Mouse (Mus musculus): ENCODE measurements around the gene Prmt1. TPM values are rescaled to one million over a fixed set of nuclear protein-coding genes. Genes with fewer than 3 reads are reported as not detected.

Gene Prmt1
- polyA plus RNA-seq, 1 experiment from 2014 or later = 258 TPM

DNA sequence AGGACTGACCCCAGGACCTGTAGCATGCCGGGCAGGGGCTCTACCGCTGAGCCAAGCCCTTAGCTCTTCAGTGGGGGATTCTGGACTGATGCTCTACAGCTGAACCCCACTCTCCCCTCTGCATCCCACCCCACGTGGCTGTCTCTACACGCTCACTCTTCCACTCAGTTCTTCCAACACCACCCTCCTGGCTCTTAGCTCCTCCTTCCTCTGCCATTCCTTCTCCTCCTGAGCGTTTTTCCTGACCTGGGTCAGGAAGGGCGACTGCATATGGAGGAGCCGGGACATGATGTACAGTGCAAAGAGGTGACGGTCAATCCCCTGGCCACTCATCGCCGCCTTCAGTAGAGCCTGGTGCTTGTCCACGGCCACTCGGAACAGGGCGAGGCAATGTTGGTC lies 25.9 kb downstream of the Prmt1 start:
- Histone ChIP-seq H3K36me3 (ENCODE audit: control insufficient read depth, insufficient read depth, low read length) (peaks cover 19% of the 10 kb centered on the region), H3K9me3 (ENCODE audit: control insufficient read depth, low read length) (no peaks in the 10 kb centered on the region), H3K4me1 (ENCODE audit: control insufficient read depth, insufficient read depth, low read length) (no peaks in the 10 kb centered on the region), H3K27me3 (ENCODE audit: control insufficient read depth, insufficient read depth, low read length) (no peaks in the 10 kb centered on the region), H3K9ac (ENCODE audit: low read depth, low read length) (no peak overlapping the region), H3K27ac (ENCODE audit: low read depth, low read length) (no peak overlapping the region), H3K4me3 (ENCODE audit: low read length) (no peak overlapping the region), H3K4me2 (replicated peaks; ENCODE audit: low read depth, low read length) (no peak overlapping the region)
- ATAC-seq (ENCODE audit: low FRiP score, low TSS enrichment) = no peak
- WGBS = 81% methylated on average over 13 of the region's 13 CpGs

DNA sequence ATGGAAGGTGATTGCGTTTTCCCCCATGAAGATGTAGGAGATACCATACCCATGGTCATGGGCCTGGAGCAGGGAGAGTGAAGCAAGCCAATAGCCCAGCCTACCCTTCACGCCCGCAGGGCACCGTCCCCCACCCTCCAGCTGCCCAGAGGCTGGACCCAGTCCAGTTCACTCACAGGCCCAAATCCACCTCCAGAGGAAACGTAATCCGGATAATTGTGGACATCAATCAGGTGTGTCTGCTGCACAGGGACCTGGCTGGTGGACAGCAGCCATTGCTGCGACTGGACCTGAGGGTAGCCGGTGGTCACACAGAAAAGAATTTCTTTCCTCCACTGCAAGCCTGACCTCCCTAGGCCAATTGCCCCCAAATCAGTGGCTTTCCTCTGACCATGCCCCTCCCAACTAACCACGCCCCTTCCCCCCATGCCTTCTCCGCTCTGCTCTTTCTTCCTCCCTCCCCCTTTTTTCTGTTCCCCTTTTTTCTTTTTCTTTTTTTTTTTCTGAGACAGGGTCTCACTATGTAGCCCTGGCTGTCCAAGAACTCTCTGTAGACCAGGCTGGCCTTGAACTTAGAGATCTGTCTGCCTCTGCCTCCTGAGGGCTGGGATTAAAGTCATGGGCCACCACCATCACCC lies 26.4 kb downstream of the Prmt1 start:
- no peaks in the 10 kb centered on the region for H3K9me3 ChIP-seq (ENCODE audit: control insufficient read depth, low read length)
- 77% methylated on average over 10 of the region's 10 CpGs for WGBS
- ATAC-seq (ENCODE audit: low FRiP score, low TSS enrichment) = no peak
- H3K4me3 ChIP-seq (ENCODE audit: low read length) = no peak overlapping the region
- no peak overlapping the region for H3K27ac ChIP-seq (ENCODE audit: low read depth, low read length)
- no peak overlapping the region for H3K4me2 ChIP-seq (replicated peaks; ENCODE audit: low read depth, low read length)
- H3K36me3 ChIP-seq (ENCODE audit: control insufficient read depth, insufficient read depth, low read length) = peaks cover 15% of the 10 kb centered on the region; the same call in 1 of the 2 replicates
- H3K9ac ChIP-seq (ENCODE audit: low read depth, low read length) = no peak overlapping the region
- H3K4me1 ChIP-seq (ENCODE audit: control insufficient read depth, insufficient read depth, low read length) = no peaks in the 10 kb centered on the region
- no peaks in the 10 kb centered on the region for H3K27me3 ChIP-seq (ENCODE audit: control insufficient read depth, insufficient read depth, low read length)

DNA sequence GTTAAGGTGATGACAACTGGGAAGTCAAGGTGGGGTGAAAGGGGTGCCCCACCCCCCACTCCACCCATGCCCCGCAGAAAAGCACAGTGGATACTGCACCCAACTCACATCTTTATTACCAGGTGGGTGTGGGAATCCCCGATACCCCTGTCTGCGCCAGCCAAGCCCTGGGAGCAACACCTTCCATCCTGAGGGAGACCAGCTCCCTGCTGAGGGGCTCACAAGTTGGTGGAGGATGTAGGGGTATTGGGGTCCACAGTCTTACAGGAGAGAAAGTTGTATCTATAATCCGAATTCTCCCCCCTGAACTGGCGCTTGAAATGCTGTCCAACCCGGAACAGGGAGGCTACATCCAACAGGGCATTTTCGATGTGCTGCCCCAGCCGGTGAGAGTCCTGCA lies 27.1 kb downstream of the Prmt1 start:
- Histone ChIP-seq H3K9me3 (ENCODE audit: control insufficient read depth, low read length) (no peaks in the 10 kb centered on the region), H3K4me1 (ENCODE audit: control insufficient read depth, insufficient read depth, low read length) (no peaks in the 10 kb centered on the region), H3K4me2 (replicated peaks; ENCODE audit: low read depth, low read length) (no peak overlapping the region), H3K27me3 (ENCODE audit: control insufficient read depth, insufficient read depth, low read length) (no peaks in the 10 kb centered on the region), H3K4me3 (ENCODE audit: low read length) (no peak overlapping the region), H3K27ac (ENCODE audit: low read depth, low read length) (no peak overlapping the region), H3K36me3 (ENCODE audit: control insufficient read depth, insufficient read depth, low read length) (peaks cover 15% of the 10 kb centered on the region; the same call in 1 of the 2 replicates), H3K9ac (ENCODE audit: low read depth, low read length) (no peak overlapping the region)
- 90% methylated on average over 8 of the region's 8 CpGs for WGBS
- no peak for ATAC-seq (ENCODE audit: low FRiP score, low TSS enrichment)

DNA sequence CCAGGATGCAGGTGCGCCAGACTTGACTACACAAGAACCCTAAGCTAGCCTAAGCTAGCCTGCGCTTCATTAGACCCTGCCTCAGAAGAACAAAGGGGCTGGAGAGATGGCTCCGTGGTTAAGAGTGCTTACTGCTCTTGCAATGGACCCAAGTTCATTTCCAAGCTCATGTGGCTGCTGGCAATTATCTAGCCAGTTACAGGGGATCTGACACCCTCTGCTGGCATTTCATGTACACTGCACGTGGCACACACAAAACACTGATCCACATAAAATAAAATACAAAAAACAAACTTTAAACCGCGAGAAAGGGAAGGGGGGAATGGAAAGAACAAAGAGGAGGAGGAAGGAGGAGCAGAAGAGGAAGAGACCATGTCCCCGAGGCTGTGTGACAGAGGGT lies 28.2 kb downstream of the Prmt1 start:
- H3K9ac ChIP-seq (ENCODE audit: low read depth, low read length) = no peak overlapping the region
- H3K36me3 ChIP-seq (ENCODE audit: control insufficient read depth, insufficient read depth, low read length) = peaks cover 11% of the 10 kb centered on the region; the same call in 1 of the 2 replicates
- H3K4me2 ChIP-seq (replicated peaks; ENCODE audit: low read depth, low read length) = no peak overlapping the region
- H3K27me3 ChIP-seq (ENCODE audit: control insufficient read depth, insufficient read depth, low read length) = no peaks in the 10 kb centered on the region
- H3K9me3 ChIP-seq (ENCODE audit: control insufficient read depth, low read length) = no peaks in the 10 kb centered on the region
- no peak overlapping the region for H3K27ac ChIP-seq (ENCODE audit: low read depth, low read length)
- WGBS = 59% methylated on average over 7 of the region's 7 CpGs
- H3K4me3 ChIP-seq (ENCODE audit: low read length) = no peak overlapping the region
- H3K4me1 ChIP-seq (ENCODE audit: control insufficient read depth, insufficient read depth, low read length) = no peaks in the 10 kb centered on the region
- ATAC-seq (ENCODE audit: low FRiP score, low TSS enrichment) = no peak

- Histone ChIP-seq H3K4me2 (replicated peaks; ENCODE audit: low read depth, low read length) (no peak overlapping the region), H3K9ac (ENCODE audit: low read depth, low read length) (no peak overlapping the region), H3K36me3 (ENCODE audit: control insufficient read depth, insufficient read depth, low read length) (peaks cover 4% of the 10 kb centered on the region; the same call in 1 of the 2 replicates), H3K4me3 (ENCODE audit: low read length) (no peak overlapping the region), H3K27me3 (ENCODE audit: control insufficient read depth, insufficient read depth, low read length) (no peaks in the 10 kb centered on the region), H3K27ac (ENCODE audit: low read depth, low read length) (no peak overlapping the region), H3K4me1 (ENCODE audit: control insufficient read depth, insufficient read depth, low read length) (0 out of 2 replicates have a peak, but pooled peaks cover under 1% of the 10 kb centered on the region), H3K9me3 (ENCODE audit: control insufficient read depth, low read length) (no peaks in the 10 kb centered on the region)
- no peak for ATAC-seq (ENCODE audit: low FRiP score, low TSS enrichment)
- 67% methylated on average over 20 of the region's 20 CpGs for WGBS
Measured at GRCm38 (mm10) chr7:44957183-44957835, 29.1 kb downstream of the Prmt1 start.

GRCm38 (mm10) chr7:44956266-44956665 lies 30.1 kb downstream of the Prmt1 start:
- H3K27me3 ChIP-seq (ENCODE audit: control insufficient read depth, insufficient read depth, low read length) = peaks cover 4% of the 10 kb centered on the region; the same call in 1 of the 2 replicates
- H3K4me2 ChIP-seq (replicated peaks; ENCODE audit: low read depth, low read length) = no peak overlapping the region
- H3K4me1 ChIP-seq (ENCODE audit: control insufficient read depth, insufficient read depth, low read length) = peaks cover 8% of the 10 kb centered on the region
- 63% methylated on average over 6 of the region's 6 CpGs for WGBS
- H3K9me3 ChIP-seq (ENCODE audit: control insufficient read depth, low read length) = no peaks in the 10 kb centered on the region
- no peak for ATAC-seq (ENCODE audit: low FRiP score, low TSS enrichment)
- H3K9ac ChIP-seq (ENCODE audit: low read depth, low read length) = no peak overlapping the region
- no peak overlapping the region for H3K4me3 ChIP-seq (ENCODE audit: low read length)
- no peaks in the 10 kb centered on the region; the same call in 1 of the 2 replicates for H3K36me3 ChIP-seq (ENCODE audit: control insufficient read depth, insufficient read depth, low read length)
- H3K27ac ChIP-seq (ENCODE audit: low read depth, low read length) = no peak overlapping the region

- WGBS = 61% methylated on average over 5 of the region's 5 CpGs
- no peak overlapping the region for H3K4me3 ChIP-seq (ENCODE audit: low read length)
- no peak for ATAC-seq (ENCODE audit: low FRiP score, low TSS enrichment)
Measured at GRCm38 (mm10) chr7:44955628-44956027, 30.7 kb downstream of the Prmt1 start.

DNA sequence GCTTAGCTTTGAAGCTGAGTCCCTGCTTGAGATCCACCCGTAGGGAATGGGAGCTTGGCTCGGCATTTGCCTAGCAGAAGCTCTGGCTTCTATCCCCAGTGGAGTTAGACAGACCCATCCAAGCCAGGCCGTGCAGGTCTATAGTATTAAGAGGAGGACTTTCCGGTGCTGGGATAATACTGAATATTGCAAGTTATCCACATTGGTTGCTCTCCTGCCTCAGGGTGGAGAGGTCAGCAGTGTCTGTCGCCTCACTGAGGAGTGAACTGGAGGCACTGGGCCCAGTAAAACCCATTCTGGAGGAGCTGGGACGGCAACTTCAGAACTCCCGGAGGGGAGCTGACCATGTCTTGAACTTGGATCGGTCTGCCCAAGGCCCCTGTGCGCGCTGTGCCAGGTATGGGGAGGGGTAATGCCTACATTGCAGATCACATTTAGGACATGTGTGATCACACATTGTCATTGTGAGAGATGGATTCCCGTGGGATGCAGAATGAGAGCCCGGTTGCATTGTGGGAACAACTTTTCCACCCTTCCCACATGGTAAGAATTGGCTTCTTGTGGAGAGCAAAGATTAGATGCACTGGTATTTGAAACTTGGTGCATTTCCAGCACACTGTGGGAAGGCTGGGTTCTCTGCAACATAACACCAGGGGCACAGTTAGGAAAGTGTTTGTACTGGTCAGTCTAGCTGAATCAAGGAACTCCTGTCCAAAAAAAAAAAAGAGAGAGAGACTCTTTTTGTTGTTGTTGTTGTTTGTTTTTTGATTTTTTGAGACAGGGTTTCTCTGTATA lies 32.1 kb downstream of the Prmt1 start:
- WGBS = 88% methylated on average over 12 of the region's 12 CpGs
- Histone ChIP-seq H3K36me3 (ENCODE audit: control insufficient read depth, insufficient read depth, low read length) (no peaks in the 10 kb centered on the region), H3K4me1 (ENCODE audit: control insufficient read depth, insufficient read depth, low read length) (peaks cover 8% of the 10 kb centered on the region)

More at GRCm38 (mm10) chr7:44955628-44956027, 30.7 kb downstream of the Prmt1 start:
- Histone ChIP-seq H3K27me3 (ENCODE audit: control insufficient read depth, insufficient read depth, low read length) (peaks cover 6% of the 10 kb centered on the region; the same call in 1 of the 2 replicates), H3K4me2 (replicated peaks; ENCODE audit: low read depth, low read length) (no peak overlapping the region), H3K36me3 (ENCODE audit: control insufficient read depth, insufficient read depth, low read length) (no peaks in the 10 kb centered on the region), H3K9ac (ENCODE audit: low read depth, low read length) (no peak overlapping the region), H3K9me3 (ENCODE audit: control insufficient read depth, low read length) (no peaks in the 10 kb centered on the region), H3K4me1 (ENCODE audit: control insufficient read depth, insufficient read depth, low read length) (peaks cover 8% of the 10 kb centered on the region), H3K27ac (ENCODE audit: low read depth, low read length) (no peak overlapping the region)

More for the DNA sequence above, 32.1 kb downstream of the Prmt1 start:
- no peak overlapping the region for H3K9ac ChIP-seq (ENCODE audit: low read depth, low read length)
- no peak overlapping the region for H3K4me2 ChIP-seq (replicated peaks; ENCODE audit: low read depth, low read length)
- H3K27ac ChIP-seq (ENCODE audit: low read depth, low read length) = no peak overlapping the region
- no peaks in the 10 kb centered on the region for H3K9me3 ChIP-seq (ENCODE audit: control insufficient read depth, low read length)
- ATAC-seq (ENCODE audit: low FRiP score, low TSS enrichment) = no peak
- H3K27me3 ChIP-seq (ENCODE audit: control insufficient read depth, insufficient read depth, low read length) = peaks cover 18% of the 10 kb centered on the region
- no peak overlapping the region for H3K4me3 ChIP-seq (ENCODE audit: low read length)

All from kidney, embryonic 14.5 days (tissue).